Mouse (Mus musculus) heart, embryonic 12.5 days (tissue): Measurements from ENCODE around the gene Defb47. TPM values are rescaled to one million over a fixed set of nuclear protein-coding genes. Genes with fewer than 3 reads are reported as not detected.

ENCODE experiments used
- ATAC-seq: fragments of 200-750 bp; cut with Nextera tagmentation; 2 replicates; pipeline ENCODE4 v1.8.0; 2017; ENCODE audit warnings: moderate TSS enrichment, moderate library complexity; ENCODE audit not compliant: insufficient number of reproducible peaks, low FRiP score
- H3K27ac ChIP-seq: fragments of 300-500 bp; sonication (generic); 2 replicates; pipeline ENCODE4 v1.5.1; 2016; ENCODE audit warnings: mild to moderate bottlenecking, moderate library complexity; ENCODE audit not compliant: poor library complexity, severe bottlenecking
- H3K27me3 ChIP-seq: fragments of 300-500 bp; sonication (generic); replicated peaks from 2 replicates; pipeline ENCODE4 v1.6.1; 2016; ENCODE audit warnings: mild to moderate bottlenecking, moderate library complexity
- H3K36me3 ChIP-seq: fragments of 300-500 bp; sonication (generic); 2 replicates; pipeline ENCODE4 v1.6.1; 2016; ENCODE audit warnings: mild to moderate bottlenecking, moderate library complexity
- H3K4me1 ChIP-seq: fragments of 300-500 bp; sonication (generic); replicated peaks from 2 replicates; pipeline ENCODE4 v1.6.1; 2016; ENCODE audit warnings: mild to moderate bottlenecking
- H3K4me2 ChIP-seq: fragments of 300-500 bp; sonication (generic); 2 replicates; pipeline ENCODE4 v1.6.1; 2016; ENCODE audit warnings: mild to moderate bottlenecking, moderate library complexity
- H3K4me3 ChIP-seq: fragments of 300-500 bp; sonication (generic); 2 replicates; pipeline ENCODE4 v1.5.1; 2016; ENCODE audit warnings: mild to moderate bottlenecking
- H3K9ac ChIP-seq: fragments of 300-500 bp; sonication (generic); 2 replicates; pipeline ENCODE4 v1.6.1; 2016; ENCODE audit warnings: mild to moderate bottlenecking, moderate library complexity
- H3K9me3 ChIP-seq: fragments of 300-500 bp; sonication (generic); replicated peaks from 2 replicates; pipeline ENCODE4 v1.6.1; 2016; ENCODE audit warnings: mild to moderate bottlenecking, moderate library complexity
- WGBS: fragments of 180-500 bp; shearing (Covaris S2); methylation state at CpG from one replicate; pipeline ENCODE4 v1.1.7; 2016; 5-methylcytosine and 5-hydroxymethylcytosine counted together
- polyA plus RNA-seq: library from polyadenylated mRNA; unstranded; fragments of >200 nt; fragmentation: Nextera tagmentation; extraction: Ambion mirVana; gene quantifications from 2 replicates; pipeline ENCODE4 v1.2.1, GENCODE M21; 2016

Gene Defb47
- polyA plus RNA-seq: not detected in 2 replicates

DNA sequence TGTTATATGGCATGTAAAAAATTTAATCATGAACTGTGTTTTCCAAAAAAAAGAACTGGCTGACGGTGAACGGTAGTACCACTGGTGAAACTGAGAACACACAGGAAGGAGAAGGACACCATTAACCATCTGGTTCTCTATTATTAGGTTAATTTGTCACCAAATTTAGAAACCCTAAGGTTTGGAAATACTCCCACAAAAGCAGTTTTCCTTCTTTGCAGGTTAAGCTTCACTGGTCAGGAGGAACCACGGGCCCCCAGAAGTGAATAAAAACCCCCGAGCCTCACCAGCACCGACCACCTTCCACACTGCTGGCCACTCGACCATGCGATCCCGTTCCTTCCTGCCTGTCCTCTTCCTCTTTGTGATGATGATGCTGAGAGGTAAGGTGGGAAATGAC lies at the start of gene Defb47:
Gene Defb47 (plus strand): TSS at position 301 of the 400 bp plus-strand sequence.
- WGBS: 86% methylated on average over 8 of the region's 8 CpGs
- Histone ChIP-seq H3K27me3 (peaks cover 7% of the 10 kb centered on the region; the same call in 1 of the 2 replicates), H3K4me1 (peaks cover 7% of the 10 kb centered on the region), H3K4me3 (no peak within 1 kb of the TSS), H3K4me2 (no peak within 1 kb of the TSS), H3K9me3 (no peaks in the 10 kb centered on the region), H3K9ac (no peak within 1 kb of the TSS), H3K36me3 (no peaks in the 10 kb centered on the region), H3K27ac (no peak within 1 kb of the TSS)
- ATAC-seq: no peak

DNA sequence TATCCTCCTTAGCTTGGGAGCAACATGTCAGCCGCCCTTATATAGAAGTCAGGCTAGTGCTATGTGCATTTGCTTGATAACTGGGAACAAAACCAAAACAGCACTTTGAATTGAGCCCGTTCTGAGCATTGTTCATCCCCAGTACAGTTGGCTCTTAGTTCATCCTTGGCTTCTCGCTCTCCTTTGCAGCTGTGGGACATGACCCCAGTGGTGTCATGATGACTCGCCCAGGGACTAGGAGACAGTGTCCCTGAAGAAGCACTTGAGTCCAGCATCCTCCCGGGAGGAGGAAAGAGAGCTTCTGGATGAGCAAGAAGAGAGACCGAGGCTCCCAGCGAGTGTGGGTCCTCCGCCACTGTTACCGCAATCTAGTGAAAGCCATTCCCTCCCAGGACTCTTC lies 41.8 kb upstream of the Defb47 start:
- Histone ChIP-seq H3K36me3 (peaks cover 61% of the 10 kb centered on the region), H3K4me2 (no peak overlapping the region), H3K9ac (no peak overlapping the region), H3K4me1 (peaks cover 9% of the 10 kb centered on the region), H3K4me3 (no peak overlapping the region), H3K27ac (0 out of 2 replicates have a peak overlapping the region, but pooled peaks have one; percentile 26), H3K9me3 (0 out of 2 replicates have a peak, but pooled peaks cover 3% of the 10 kb centered on the region), H3K27me3 (no peaks in the 10 kb centered on the region)
- no peak for ATAC-seq
- 77% methylated on average over 9 of the region's 9 CpGs for WGBS

- ATAC-seq: no peak
- Histone ChIP-seq H3K4me1 (peaks cover 22% of the 10 kb centered on the region), H3K36me3 (peaks cover 16% of the 10 kb centered on the region), H3K9ac (no peak overlapping the region), H3K4me3 (no peak overlapping the region), H3K27me3 (no peaks in the 10 kb centered on the region), H3K9me3 (0 out of 2 replicates have a peak, but pooled peaks cover 3% of the 10 kb centered on the region), H3K27ac (no peak overlapping the region), H3K4me2 (no peak overlapping the region)
- WGBS: 81% methylated on average over 4 of the region's 4 CpGs
These were observed 34.2 kb upstream of the Defb47 start for GRCm38 (mm10) chr14:62963632-62964031.

DNA sequence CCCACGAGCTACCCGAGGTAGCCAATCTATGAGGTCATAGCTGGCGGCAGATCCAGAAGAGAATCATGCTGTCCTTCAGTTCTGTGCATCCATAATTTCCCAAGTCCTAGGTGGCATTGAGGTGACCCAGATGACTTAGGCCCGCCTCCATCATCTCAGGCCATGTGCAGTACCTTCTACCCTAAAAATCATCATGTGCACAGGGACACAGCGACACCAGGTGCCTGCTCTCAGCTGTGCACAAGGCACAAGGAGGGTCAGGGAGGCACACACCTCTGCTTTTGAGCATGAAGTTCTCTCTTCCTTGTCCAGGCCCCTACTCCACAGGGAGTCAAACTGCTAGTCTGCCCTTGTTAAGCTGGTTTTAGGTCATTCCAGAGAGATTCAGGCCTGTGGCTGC lies 32.5 kb upstream of the Defb47 start:
- H3K27me3 ChIP-seq: no peaks in the 10 kb centered on the region
- H3K4me2 ChIP-seq: peak overlapping the region; percentile 73
- H3K27ac ChIP-seq: peak overlapping the region; percentile 34
- 0 out of 2 replicates have a peak, but pooled peaks cover 4% of the 10 kb centered on the region for H3K36me3 ChIP-seq
- 76% methylated on average over 5 of the region's 5 CpGs for WGBS
- 0 out of 2 replicates have a peak, but pooled peaks have one; percentile 30 for ATAC-seq
- no peaks in the 10 kb centered on the region for H3K9me3 ChIP-seq
- peaks cover 22% of the 10 kb centered on the region for H3K4me1 ChIP-seq
- peak overlapping the region; percentile 54; the same call in 1 of the 2 replicates for H3K9ac ChIP-seq
- peak overlapping the region; percentile 43; the same call in 1 of the 2 replicates for H3K4me3 ChIP-seq

DNA sequence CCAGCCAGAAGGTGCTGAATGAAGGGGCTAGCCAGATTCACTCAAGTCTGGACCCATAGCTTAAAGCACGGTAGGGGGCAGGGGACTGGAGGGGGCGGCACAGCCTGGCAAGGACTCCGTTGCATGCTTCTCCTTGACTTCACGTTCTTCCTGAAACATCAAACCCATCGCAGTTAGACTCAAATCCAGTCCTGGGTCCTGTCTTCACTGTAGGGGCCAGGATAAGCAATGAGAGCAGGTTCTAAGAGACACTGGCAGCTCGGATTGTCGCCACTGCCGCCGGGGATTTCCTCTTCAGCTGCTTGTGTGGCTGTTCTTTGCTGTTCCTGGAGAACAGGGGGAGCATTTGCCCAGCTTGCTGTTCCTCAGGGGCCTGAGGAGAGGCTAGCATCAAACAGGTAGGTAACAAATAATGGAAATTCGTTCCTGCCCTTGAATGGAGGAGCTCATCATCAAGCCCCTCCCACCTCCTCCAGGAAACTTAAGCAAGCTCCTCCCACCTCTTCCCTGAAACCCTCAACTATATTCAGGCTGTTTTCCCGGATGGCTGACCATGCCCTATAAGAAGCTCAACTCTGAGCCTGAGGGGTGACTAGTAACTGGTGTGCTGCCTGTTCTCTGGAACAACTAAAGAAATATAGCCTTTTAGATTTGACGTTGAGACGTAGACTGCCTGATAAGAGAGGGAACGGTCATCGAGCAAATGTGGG lies 31.9 kb upstream of the Defb47 start:
- H3K27ac ChIP-seq: peak overlapping the region; percentile 34
- H3K4me3 ChIP-seq: peak overlapping the region; percentile 43
- peak overlapping the region; percentile 73 for H3K4me2 ChIP-seq
- no peaks in the 10 kb centered on the region for H3K9me3 ChIP-seq
- 0 out of 2 replicates have a peak, but pooled peaks cover 4% of the 10 kb centered on the region for H3K36me3 ChIP-seq
- WGBS: 11% methylated on average over 15 of the region's 15 CpGs
- peaks cover 22% of the 10 kb centered on the region for H3K4me1 ChIP-seq
- no peaks in the 10 kb centered on the region for H3K27me3 ChIP-seq
- ATAC-seq: no peak
- peak overlapping the region; percentile 54 for H3K9ac ChIP-seq

DNA sequence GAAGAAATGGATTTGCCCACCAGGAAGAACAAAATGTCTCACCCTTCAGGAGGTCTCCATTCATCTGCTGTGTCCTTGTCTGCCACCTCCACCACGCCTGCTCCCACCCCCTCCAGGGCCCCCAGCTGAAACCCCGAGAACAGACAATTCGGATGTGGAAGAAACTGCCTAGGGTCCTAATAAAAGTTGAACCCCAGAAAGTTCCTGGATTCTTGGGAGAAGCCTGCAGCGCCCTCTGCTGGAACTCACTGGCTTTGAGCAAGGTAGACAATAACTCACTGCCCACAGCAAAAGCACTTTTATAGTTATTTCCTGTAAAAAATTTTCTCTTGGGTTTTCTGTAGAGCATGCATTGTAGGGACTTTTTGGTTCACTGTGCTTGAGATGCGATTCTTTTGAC lies 22.8 kb upstream of the Defb47 start:
- no peak for ATAC-seq
- no peak overlapping the region for H3K4me3 ChIP-seq
- no peaks in the 10 kb centered on the region for H3K4me1 ChIP-seq
- H3K27me3 ChIP-seq: no peaks in the 10 kb centered on the region; the same call in 1 of the 2 replicates
- H3K27ac ChIP-seq: no peak overlapping the region
- no peaks in the 10 kb centered on the region for H3K9me3 ChIP-seq
- H3K36me3 ChIP-seq: no peaks in the 10 kb centered on the region
- WGBS: 13% methylated on average over 5 of the region's 5 CpGs
- peak overlapping the region; percentile 41 for H3K4me2 ChIP-seq
- H3K9ac ChIP-seq: no peak overlapping the region

GRCm38 (mm10) chr14:62979815-62980214 lies 18.1 kb upstream of the Defb47 start:
- ATAC-seq: no peak
- WGBS: 68% methylated on average over 1 of the region's 1 CpGs
- H3K4me2 ChIP-seq: no peak overlapping the region

DNA sequence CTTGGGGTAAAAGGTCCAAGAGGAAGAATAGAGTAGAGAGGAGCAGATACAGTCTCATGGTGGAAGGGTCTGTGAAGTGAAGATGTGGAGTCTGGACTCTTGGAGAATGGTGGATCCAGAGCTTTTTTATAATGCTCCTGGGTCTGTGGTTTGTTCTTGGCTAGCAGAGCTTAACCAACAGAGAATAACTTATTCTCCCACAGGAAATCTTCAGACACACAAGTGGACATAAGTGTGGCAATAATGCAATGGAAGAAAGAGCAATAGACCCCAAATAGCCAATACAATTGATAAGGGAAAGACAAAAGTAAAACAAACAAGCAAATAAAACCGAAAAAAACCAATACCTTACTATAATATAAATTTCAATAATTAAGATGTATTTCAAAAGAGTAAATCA lies 13.5 kb upstream of the Defb47 start, which contains the start of gene Defb48:
Gene Defb48 (minus strand): TSS at position 101 of the 400 bp plus-strand sequence.
- no peaks in the 10 kb centered on the region for H3K4me1 ChIP-seq
- 56% methylated on average over 1 of the region's 1 CpGs for WGBS
- no peak within 1 kb of the TSS for H3K4me3 ChIP-seq

More at GRCm38 (mm10) chr14:62979815-62980214, 18.1 kb upstream of the Defb47 start:
- no peaks in the 10 kb centered on the region for H3K4me1 ChIP-seq
- H3K36me3 ChIP-seq: no peaks in the 10 kb centered on the region
- no peaks in the 10 kb centered on the region; the same call in 1 of the 2 replicates for H3K27me3 ChIP-seq
- H3K4me3 ChIP-seq: no peak overlapping the region
- no peak overlapping the region for H3K27ac ChIP-seq
- no peaks in the 10 kb centered on the region for H3K9me3 ChIP-seq
- H3K9ac ChIP-seq: no peak overlapping the region

GRCm38 (mm10) chr14:62991271-62991670 lies 6.6 kb upstream of the Defb47 start:
- H3K9ac ChIP-seq: no peak overlapping the region
- H3K9me3 ChIP-seq: no peaks in the 10 kb centered on the region; the same call in 1 of the 2 replicates
- H3K4me1 ChIP-seq: peaks cover 7% of the 10 kb centered on the region
- H3K27me3 ChIP-seq: no peaks in the 10 kb centered on the region
- H3K4me3 ChIP-seq: no peak overlapping the region
- no peak overlapping the region for H3K27ac ChIP-seq
- no peak overlapping the region for H3K4me2 ChIP-seq
- WGBS: 43% methylated on average over 3 of the region's 3 CpGs
- ATAC-seq: no peak; the same call in 1 of the 2 replicates
- H3K36me3 ChIP-seq: no peaks in the 10 kb centered on the region

More for the DNA sequence above, 13.5 kb upstream of the Defb47 start, which contains the start of gene Defb48:
- Histone ChIP-seq H3K36me3 (no peaks in the 10 kb centered on the region), H3K9ac (no peak within 1 kb of the TSS), H3K27ac (no peak within 1 kb of the TSS), H3K9me3 (no peaks in the 10 kb centered on the region; the same call in 1 of the 2 replicates), H3K4me2 (no peak within 1 kb of the TSS), H3K27me3 (no peaks in the 10 kb centered on the region)
- ATAC-seq: no peak

- no peak overlapping the region for H3K4me2 ChIP-seq
- H3K27me3 ChIP-seq: no peaks in the 10 kb centered on the region
- no peak overlapping the region for H3K27ac ChIP-seq
- peaks cover 7% of the 10 kb centered on the region for H3K4me1 ChIP-seq
- H3K4me3 ChIP-seq: no peak overlapping the region
- ATAC-seq: no peak
- H3K9ac ChIP-seq: no peak overlapping the region
- H3K9me3 ChIP-seq: no peaks in the 10 kb centered on the region; the same call in 1 of the 2 replicates
- 64% methylated on average over 7 of the region's 7 CpGs for WGBS
- no peaks in the 10 kb centered on the region for H3K36me3 ChIP-seq
These were observed 5.9 kb upstream of the Defb47 start for GRCm38 (mm10) chr14:62991849-62992510.

GRCm38 (mm10) chr14:62998977-62999376 lies 1.1 kb downstream of the Defb47 start:
- ATAC-seq: no peak
- H3K27ac ChIP-seq: no peak overlapping the region
- peaks cover 12% of the 10 kb centered on the region for H3K4me1 ChIP-seq
- H3K4me3 ChIP-seq: no peak overlapping the region
- WGBS: 82% methylated on average over 4 of the region's 4 CpGs
- H3K9ac ChIP-seq: no peak overlapping the region
- H3K36me3 ChIP-seq: no peaks in the 10 kb centered on the region
- H3K27me3 ChIP-seq: peaks cover 7% of the 10 kb centered on the region; the same call in 1 of the 2 replicates
- H3K9me3 ChIP-seq: no peaks in the 10 kb centered on the region
- no peak overlapping the region for H3K4me2 ChIP-seq
